Mouse (Mus musculus) limb, embryonic 11.5 days (tissue): ENCODE results near the gene Ubox5. TPM values are rescaled to one million over a fixed set of nuclear protein-coding genes. Genes with fewer than 3 reads are reported as not detected.

Experiments used
- ATAC-seq: fragments of 200-750 bp; cut with Nextera tagmentation; 2 replicates; pipeline ENCODE4 v1.8.0; 2017; ENCODE audit warnings: low read depth; ENCODE audit not compliant: insufficient number of reproducible peaks, low FRiP score, low TSS enrichment
- DNase-seq: peaks from one replicate; pipeline ENCODE4 v3.0.0-alpha.2; 2015; ENCODE audit warnings: low spot score
- H3K27ac ChIP-seq: fragments of 300-500 bp; sonication (generic); replicated peaks from 2 replicates; pipeline ENCODE4 v1.5.1; 2014; ENCODE audit warnings: low read depth, mild to moderate bottlenecking, low read length
- H3K27me3 ChIP-seq: fragments of 300-500 bp; sonication (generic); 2 replicates; pipeline ENCODE4 v1.6.1; 2014; ENCODE audit warnings: mild to moderate bottlenecking, low read length, mixed read lengths; ENCODE audit not compliant: control insufficient read depth, insufficient read depth
- H3K36me3 ChIP-seq: fragments of 300-500 bp; sonication (generic); 2 replicates; pipeline ENCODE4 v1.6.1; 2014; ENCODE audit warnings: mild to moderate bottlenecking, low read length, moderate library complexity, mixed read lengths; ENCODE audit not compliant: control insufficient read depth, insufficient read depth
- H3K4me1 ChIP-seq: fragments of 300-500 bp; sonication (generic); 2 replicates; pipeline ENCODE4 v1.6.1; 2014; ENCODE audit warnings: low read length, mixed read lengths; ENCODE audit not compliant: control insufficient read depth, insufficient read depth
- H3K4me2 ChIP-seq: fragments of 300-500 bp; sonication (generic); 2 replicates; pipeline ENCODE4 v1.6.1; 2014; ENCODE audit warnings: low read depth, mild to moderate bottlenecking, moderate library complexity; ENCODE audit not compliant: severe bottlenecking
- H3K4me3 ChIP-seq: fragments of 300-500 bp; sonication (generic); 2 replicates; pipeline ENCODE4 v1.5.1; 2014; ENCODE audit warnings: low read depth, low read length
- H3K9ac ChIP-seq: fragments of 300-500 bp; sonication (generic); 2 replicates; pipeline ENCODE4 v1.6.1; 2014; ENCODE audit warnings: mild to moderate bottlenecking, low read length
- H3K9me3 ChIP-seq: fragments of 300-500 bp; sonication (generic); 2 replicates; pipeline ENCODE4 v1.6.1; 2016; ENCODE audit warnings: low read length; ENCODE audit not compliant: control insufficient read depth
- WGBS: fragments of 180-500 bp; shearing (Covaris S2); extraction: QIAGEN DNeasy Blood & Tissue Kit; methylation state at CpG from one replicate; pipeline ENCODE4 v1.1.7; 2014; 5-methylcytosine and 5-hydroxymethylcytosine counted together
- polyA plus RNA-seq: library from polyadenylated mRNA; unstranded; fragments of >200 nt; fragmentation: Nextera tagmentation; extraction: Ambion mirVana; gene quantifications from 2 replicates; pipeline ENCODE4 v1.2.1, GENCODE M21; 2014

Gene Ubox5
- polyA plus RNA-seq, 1 experiment from 2014 or later = 16.6 TPM

GRCm38 (mm10) chr2:130641351-130642025, 11.7 kb upstream of the Ubox5 start:
- no peaks in the 10 kb centered on the region for H3K9me3 ChIP-seq
- H3K9ac ChIP-seq = no peak overlapping the region; the same call in 1 of the 2 replicates
- 0 out of 2 replicates have a peak, but pooled peaks cover 7% of the 10 kb centered on the region for H3K4me1 ChIP-seq
- ATAC-seq (no peak), DNase-seq (no peak)
- no peaks in the 10 kb centered on the region for H3K36me3 ChIP-seq
- H3K27me3 ChIP-seq = peaks cover 22% of the 10 kb centered on the region
- H3K27ac ChIP-seq = no peak overlapping the region
- peak overlapping the region; percentile 89; the same call in 1 of the 2 replicates for H3K4me2 ChIP-seq
- no peak overlapping the region for H3K4me3 ChIP-seq
- 47% methylated on average over 6 of the region's 6 CpGs for WGBS

- Histone ChIP-seq H3K9me3 (no peaks in the 10 kb centered on the region), H3K9ac (no peak overlapping the region), H3K4me1 (peaks cover 23% of the 10 kb centered on the region), H3K36me3 (no peaks in the 10 kb centered on the region), H3K4me2 (no peak overlapping the region), H3K4me3 (no peak overlapping the region), H3K27me3 (peaks cover 43% of the 10 kb centered on the region), H3K27ac (no peak overlapping the region)
- DNase-seq (no peak), ATAC-seq (no peak)
- 78% methylated on average over 6 of the region's 6 CpGs for WGBS
Observed at GRCm38 (mm10) chr2:130639276-130639675, 9.4 kb upstream of the Ubox5 start.

GRCm38 (mm10) chr2:130638101-130638611, 8.3 kb upstream of the Ubox5 start:
- no peak overlapping the region for H3K9ac ChIP-seq
- WGBS = 22% methylated on average over 16 of the region's 16 CpGs
- ATAC-seq = no peak

GRCm38 (mm10) chr2:130635847-130636246, 6.0 kb upstream of the Ubox5 start:
- Histone ChIP-seq H3K4me3 (peak overlapping the region; percentile 40; the same call in 1 of the 2 replicates), H3K9ac (peak overlapping the region; percentile 22; the same call in 1 of the 2 replicates), H3K27ac (no peak overlapping the region), H3K36me3 (no peaks in the 10 kb centered on the region), H3K9me3 (no peaks in the 10 kb centered on the region), H3K4me1 (peaks cover 24% of the 10 kb centered on the region), H3K4me2 (peak overlapping the region; percentile 94; the same call in 1 of the 2 replicates), H3K27me3 (peaks cover 46% of the 10 kb centered on the region)
- ATAC-seq = peak; percentile 7; the same call in 1 of the 2 replicates
- WGBS = 12% methylated on average over 21 of the region's 21 CpGs
- peak; percentile 49 for DNase-seq

More at GRCm38 (mm10) chr2:130638101-130638611, 8.3 kb upstream of the Ubox5 start:
- H3K4me3 ChIP-seq = no peak overlapping the region
- H3K27ac ChIP-seq = no peak overlapping the region
- H3K27me3 ChIP-seq = peaks cover 46% of the 10 kb centered on the region
- no peaks in the 10 kb centered on the region for H3K9me3 ChIP-seq
- H3K4me1 ChIP-seq = peaks cover 29% of the 10 kb centered on the region
- H3K4me2 ChIP-seq = no peak overlapping the region
- no peak for DNase-seq
- no peaks in the 10 kb centered on the region for H3K36me3 ChIP-seq

GRCm38 (mm10) chr2:130634739-130635411, 5.0 kb upstream of the Ubox5 start:
- WGBS = under 1% methylated on average over 38 of the region's 38 CpGs
- H3K27me3 ChIP-seq = peaks cover 46% of the 10 kb centered on the region
- H3K4me3 ChIP-seq = peak overlapping the region; percentile 40
- H3K4me2 ChIP-seq = peak overlapping the region; percentile 94
- H3K4me1 ChIP-seq = peaks cover 24% of the 10 kb centered on the region
- H3K27ac ChIP-seq = no peak overlapping the region
- H3K36me3 ChIP-seq = no peaks in the 10 kb centered on the region
- no peaks in the 10 kb centered on the region for H3K9me3 ChIP-seq
- DNase-seq (peak; percentile 65), ATAC-seq (no peak)
- peak overlapping the region; percentile 61 for H3K9ac ChIP-seq

GRCm38 (mm10) chr2:130634006-130634738, 4.3 kb upstream of the Ubox5 start:
- Histone ChIP-seq H3K27me3 (peaks cover 44% of the 10 kb centered on the region), H3K4me1 (peaks cover 24% of the 10 kb centered on the region), H3K9ac (peak overlapping the region; percentile 61), H3K27ac (no peak overlapping the region), H3K36me3 (no peaks in the 10 kb centered on the region), H3K4me2 (peak overlapping the region; percentile 94), H3K4me3 (peak overlapping the region; percentile 40), H3K9me3 (no peaks in the 10 kb centered on the region)
- DNase-seq (no peak), ATAC-seq (no peak)
- 21% methylated on average over 13 of the region's 14 CpGs for WGBS

GRCm38 (mm10) chr2:130632887-130633675, 3.2 kb upstream of the Ubox5 start:
- DNase-seq (no peak), ATAC-seq (no peak)
- 51% methylated on average over 5 of the region's 5 CpGs for WGBS
- Histone ChIP-seq H3K9me3 (no peaks in the 10 kb centered on the region), H3K36me3 (no peaks in the 10 kb centered on the region), H3K4me2 (no peak overlapping the region), H3K27ac (no peak overlapping the region), H3K9ac (no peak overlapping the region), H3K27me3 (peaks cover 38% of the 10 kb centered on the region), H3K4me1 (peaks cover 23% of the 10 kb centered on the region), H3K4me3 (no peak overlapping the region)
